Mouse (Mus musculus) cerebellum, adult 11-12 months (tissue): ENCODE data around the gene Zfp36l3.
"Not testable (repeated sequence)": the region's sequence is repeated elsewhere in the genome, so short reads cannot be mapped to it uniquely, and the experiment has no call there.

Experiments used
- DNase-seq: peaks from one replicate; pipeline ENCODE4 v3.0.0; 2022

Gene Zfp36l3

GRCm38 (mm10) chrX:53776276-53776675, at the start of gene Zfp36l3:
Gene Zfp36l3 (minus strand): TSS chrX:53776394.
- DNase-seq: no peak

GRCm38 (mm10) chrX:53799074-53799473, 22.9 kb upstream of the Zfp36l3 start:
- DNase-seq: no peak

- not testable (repeated sequence) for DNase-seq
These were observed 21.3 kb upstream of the Zfp36l3 start, which contains the start of gene Xlr for GRCm38 (mm10) chrX:53797519-53797918. Gene Xlr (minus strand): TSS chrX:53797706.

GRCm38 (mm10) chrX:53757736-53758135, 18.5 kb downstream of the Zfp36l3 start, which contains the start of gene 1700013H16Rik:
Gene 1700013H16Rik (minus strand): TSS chrX:53757831.
- DNase-seq: no peak

- no peak for DNase-seq
These were observed 23.3 kb downstream of the Zfp36l3 start for GRCm38 (mm10) chrX:53752851-53753250.

- no peak for DNase-seq
These were observed 47.2 kb downstream of the Zfp36l3 start for GRCm38 (mm10) chrX:53728967-53729366.

GRCm38 (mm10) chrX:53724596-53724995, 51.6 kb downstream of the Zfp36l3 start, which contains the start of gene 4930502E18Rik:
Gene 4930502E18Rik (plus strand): TSS chrX:53724826.
- DNase-seq: no peak
